Mouse (Mus musculus) thymus, postnatal 0 days (tissue): Measurements from ENCODE around the gene 1500009C09Rik. TPM values are rescaled to one million over a fixed set of nuclear protein-coding genes. Genes with fewer than 3 reads are reported as not detected.
"Not testable (repeated sequence)": the region's sequence is repeated elsewhere in the genome, so short reads cannot be mapped to it uniquely, and the experiment has no call there.

Experiments used
- DNase-seq: peaks from one replicate; pipeline ENCODE4 v3.0.0-alpha.2; 2015; ENCODE audit warnings: low spot score
- polyA plus RNA-seq: library from polyadenylated mRNA; unstranded; fragments of >200 nt; fragmentation: Nextera tagmentation; extraction: Ambion mirVana; gene quantifications from 2 replicates; pipeline ENCODE4 v1.2.1, GENCODE M21; 2015

1500009C09Rik gene
- polyA plus RNA-seq, 1 experiment from 2014 or later = not detected

GRCm38 (mm10) chr15:82218778-82219666 is 33.2 kb upstream of the 1500009C09Rik start:
- peak; percentile 12 for DNase-seq

GRCm38 (mm10) chr15:82220003-82220675 is 32.1 kb upstream of the 1500009C09Rik start:
- DNase-seq = no peak

- no peak for DNase-seq
Measured at GRCm38 (mm10) chr15:82221104-82221860, 30.9 kb upstream of the 1500009C09Rik start.

GRCm38 (mm10) chr15:82223251-82223650 is 28.9 kb upstream of the 1500009C09Rik start:
- DNase-seq = no peak

- DNase-seq = peak; percentile 53
Measured at GRCm38 (mm10) chr15:82223657-82224601, 28.3 kb upstream of the 1500009C09Rik start, which contains the start of gene Tnfrsf13c. Tnfrsf13c (minus strand) TSS chr15:82224369.

- DNase-seq = no peak
Measured at GRCm38 (mm10) chr15:82224602-82225215, 27.5 kb upstream of the 1500009C09Rik start.

- DNase-seq = no peak
Measured at GRCm38 (mm10) chr15:82225769-82226168, 26.4 kb upstream of the 1500009C09Rik start.

GRCm38 (mm10) chr15:82229542-82230045 is 22.6 kb upstream of the 1500009C09Rik start:
- DNase-seq = no peak

GRCm38 (mm10) chr15:82230098-82230611 is 22.0 kb upstream of the 1500009C09Rik start:
- no peak for DNase-seq

- DNase-seq = no peak
Measured at GRCm38 (mm10) chr15:82231100-82231499, 21.1 kb upstream of the 1500009C09Rik start.

- no peak for DNase-seq
Measured at GRCm38 (mm10) chr15:82231591-82232378, 20.4 kb upstream of the 1500009C09Rik start.

GRCm38 (mm10) chr15:82232651-82233050 is 19.5 kb upstream of the 1500009C09Rik start:
- no peak for DNase-seq

GRCm38 (mm10) chr15:82235661-82236060 is 16.5 kb upstream of the 1500009C09Rik start:
- DNase-seq = no peak

GRCm38 (mm10) chr15:82236565-82236964 is 15.6 kb upstream of the 1500009C09Rik start:
- peak; percentile 83 for DNase-seq

- no peak for DNase-seq
Measured at GRCm38 (mm10) chr15:82243311-82243710, 8.9 kb upstream of the 1500009C09Rik start.

GRCm38 (mm10) chr15:82243742-82244114 is 8.5 kb upstream of the 1500009C09Rik start:
- DNase-seq = no peak

- peak; percentile 92 for DNase-seq
Measured at GRCm38 (mm10) chr15:82244115-82244804, 7.9 kb upstream of the 1500009C09Rik start, which contains the start of gene Cenpm. Cenpm (minus strand) TSS chr15:82244748.

- DNase-seq = not testable (repeated sequence)
Measured at GRCm38 (mm10) chr15:82244805-82245161, 7.4 kb upstream of the 1500009C09Rik start.
